Mouse (Mus musculus): Measurements from ENCODE around the gene Rab31.

GRCm38 (mm10) chr17:65789576-65789975 is 17.0 kb upstream of the Rab31 start:
- no peak for TF ChIP-seq POLR2A (IDR thresholded peaks at IDR 0.05; ENCODE audit: low read depth, low read length)
- no peak for TF ChIP-seq CTCF (conservative IDR thresholded peaks at IDR 0.05; ENCODE audit: insufficient read depth, insufficient read length, low read depth, low read length)
